Mouse (Mus musculus) liver, embryonic 14.5 days (tissue): ENCODE measurements around the gene Mrps23.

Source experiments
- CTCF ChIP-seq: IDR thresholded peaks from 2 replicates; pipeline ENCODE4 v1.5.1; 2016; ENCODE audit warnings: antibody characterized with exemption, low read depth, control low read depth
- EP300 ChIP-seq: IDR thresholded peaks from 2 replicates; pipeline ENCODE4 v1.6.1; 2016; ENCODE audit warnings: antibody characterized with exemption, low read depth

DNA sequence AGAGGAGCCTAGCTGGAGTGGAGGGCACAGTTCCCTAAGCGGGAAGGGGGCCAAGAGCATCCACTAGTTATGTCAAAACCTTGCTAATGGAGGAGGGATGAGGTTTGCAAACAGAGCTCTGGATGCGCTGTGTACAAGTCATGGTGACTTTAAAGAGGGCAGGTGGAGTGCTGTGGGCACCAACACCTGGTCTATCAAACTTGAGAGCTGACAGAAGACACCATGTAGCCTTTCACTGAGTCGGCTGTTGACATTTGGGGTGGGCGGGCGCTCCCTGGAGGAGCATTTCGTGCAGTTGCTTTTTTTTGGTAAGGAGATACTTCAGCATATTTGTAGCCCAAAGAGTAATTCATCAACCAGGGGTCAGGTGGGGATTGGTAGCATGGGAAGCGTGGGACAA, 47.1 kb downstream of the Mrps23 start:
- TF ChIP-seq CTCF (no peak), EP300 (no peak)
